Comparison of ENCODE assay signal across 20 mouse cellular contexts in genomic region chr2:139422678-139423077, GRCm38 (mm10).
DNase-seq lines count a peak whose midpoint lies in the region; ATAC-seq and TF ChIP-seq lines count a peak whose summit lies in the region.
"Had no signal": no experiment of that assay in that cellular context is flagged by ENCODE, and none has a peak within 500 bp of the region (broad histone marks: within the 10 kb centered on the region; RNA-seq: fewer than 3 reads in every experiment).

No protein-coding gene starts in this region.

- no peaks in the 10 kb centered on the region for H3K27me3 ChIP-seq in embryonic facial prominence, embryonic 11.5 days (ENCODE audit: control insufficient read depth, insufficient read depth, low read length)
- no peaks in the 10 kb centered on the region for H3K27me3 ChIP-seq in embryonic facial prominence, embryonic 10.5 days (replicated peaks; ENCODE audit: low read depth, poor library complexity, severe bottlenecking)
- H3K27me3 ChIP-seq in liver, embryonic 12.5 days (replicated peaks) = no peaks in the 10 kb centered on the region
- H3K27me3 ChIP-seq: forebrain, embryonic 15.5 days; heart, embryonic 15.5 days; midbrain, embryonic 13.5 days had no signal

- no peak overlapping the region for H3K9ac ChIP-seq in embryonic facial prominence, embryonic 11.5 days (replicated peaks; ENCODE audit: low read length)
- no peak overlapping the region for H3K9ac ChIP-seq in liver, embryonic 12.5 days
- H3K9ac ChIP-seq: forebrain, embryonic 15.5 days; heart, embryonic 15.5 days; midbrain, embryonic 13.5 days had no signal

- DNase-seq in embryonic facial prominence, embryonic 11.5 days (ENCODE audit: low spot score) = peak; percentile 10
- no peak for DNase-seq in embryonic facial prominence, embryonic 10.5 days (ENCODE audit: low spot score)
- DNase-seq in left cerebral cortex, adult 2 months (ENCODE audit: extremely low spot score in 1 of 2, low spot score in 2 of 2) = no peak
- no peak for DNase-seq in left cerebral cortex, adult 9 months (ENCODE audit: low spot score in 2 of 2)
- peak; percentile 15 for DNase-seq in 416B (ENCODE audit: low read depth)
- DNase-seq in R1 (ENCODE audit: low read depth, low spot score) = peak; percentile 8
- no peak for DNase-seq in heart, adult 11 months
- DNase-seq: adrenal gland, postnatal 36 days; gastrocnemius, adult 2 months; heart, adult 18-20 months; right cerebral cortex, adult 18-20 months; spleen, adult 18-20 months; thymus, adult 2 months had no signal

- peak; percentile 45 for TF ChIP-seq CTCF in left cerebral cortex, adult 2 months (IDR thresholded peaks at IDR 0.05)

- no peak for ATAC-seq in embryonic facial prominence, embryonic 11.5 days (replicated peaks; ENCODE audit: insufficient number of reproducible peaks, low FRiP score, low TSS enrichment, low read depth)
- ATAC-seq in liver, embryonic 12.5 days = no peak
- ATAC-seq: forebrain, embryonic 15.5 days; inflammation-experienced regulatory T-cells, adult 6 months; midbrain, embryonic 13.5 days had no signal

- no peak overlapping the region for H3K4me2 ChIP-seq in embryonic facial prominence, embryonic 11.5 days (ENCODE audit: low read depth, low read length)
- no peak overlapping the region for H3K4me2 ChIP-seq in liver, embryonic 12.5 days
- H3K4me2 ChIP-seq: forebrain, embryonic 15.5 days; heart, embryonic 15.5 days; midbrain, embryonic 13.5 days had no signal

- no peaks in the 10 kb centered on the region for H3K36me3 ChIP-seq in embryonic facial prominence, embryonic 11.5 days (replicated peaks; ENCODE audit: control insufficient read depth, insufficient read depth, low read depth, low read length)
- no peaks in the 10 kb centered on the region for H3K36me3 ChIP-seq in embryonic facial prominence, embryonic 10.5 days (replicated peaks)
- no peaks in the 10 kb centered on the region for H3K36me3 ChIP-seq in liver, embryonic 12.5 days
- H3K36me3 ChIP-seq: forebrain, embryonic 15.5 days; heart, embryonic 15.5 days; hindbrain, embryonic 10.5 days; midbrain, embryonic 13.5 days had no signal

- no peaks in the 10 kb centered on the region for H3K9me3 ChIP-seq in embryonic facial prominence, embryonic 11.5 days (replicated peaks; ENCODE audit: control insufficient read depth, low read length)
- H3K9me3 ChIP-seq in embryonic facial prominence, embryonic 10.5 days = no peaks in the 10 kb centered on the region
- no peaks in the 10 kb centered on the region for H3K9me3 ChIP-seq in liver, embryonic 12.5 days (replicated peaks)
- H3K9me3 ChIP-seq: forebrain, embryonic 15.5 days; heart, embryonic 15.5 days; hindbrain, embryonic 10.5 days; midbrain, embryonic 13.5 days had no signal

- no peak overlapping the region for H3K27ac ChIP-seq in embryonic facial prominence, embryonic 11.5 days (replicated peaks; ENCODE audit: low read depth, low read length)
- H3K27ac ChIP-seq in embryonic facial prominence, embryonic 10.5 days (replicated peaks) = no peak overlapping the region
- no peak overlapping the region for H3K27ac ChIP-seq in left cerebral cortex, adult 2 months
- H3K27ac ChIP-seq in liver, embryonic 12.5 days = no peak overlapping the region
- H3K27ac ChIP-seq: forebrain, embryonic 15.5 days; gastrocnemius, adult 2 months; heart, embryonic 15.5 days; hindbrain, embryonic 10.5 days; midbrain, embryonic 13.5 days had no signal

- H3K4me3 ChIP-seq in embryonic facial prominence, embryonic 11.5 days (ENCODE audit: low read depth, low read length) = no peak overlapping the region
- no peak overlapping the region for H3K4me3 ChIP-seq in embryonic facial prominence, embryonic 10.5 days
- no peak overlapping the region for H3K4me3 ChIP-seq in left cerebral cortex, adult 2 months
- H3K4me3 ChIP-seq in liver, embryonic 12.5 days = no peak overlapping the region
- H3K4me3 ChIP-seq: erythroblast, embryonic 14.5 days; forebrain, embryonic 15.5 days; gastrocnemius, adult 2 months; heart, embryonic 15.5 days; hindbrain, embryonic 10.5 days; midbrain, embryonic 13.5 days had no signal

- H3K4me1 ChIP-seq in embryonic facial prominence, embryonic 11.5 days (ENCODE audit: control insufficient read depth, insufficient read depth, low read length) = no peaks in the 10 kb centered on the region
- H3K4me1 ChIP-seq in embryonic facial prominence, embryonic 10.5 days = peaks cover 2% of the 10 kb centered on the region; the same call in 1 of the 2 replicates
- no peaks in the 10 kb centered on the region for H3K4me1 ChIP-seq in liver, embryonic 12.5 days
- H3K4me1 ChIP-seq: forebrain, embryonic 15.5 days; heart, embryonic 15.5 days; hindbrain, embryonic 10.5 days; midbrain, embryonic 13.5 days had no signal

- intact Hi-C loops in left cerebral cortex, adult 2 months (cut with DNase I) = loop anchor here (2.0 to 10.0 kb wide), 3 partner anchors 156 to 735 kb away; no protein-coding TSS in a partner anchor

- WGBS in embryonic facial prominence, embryonic 11.5 days = 91% methylated on average over 3 of the region's 3 CpGs
- 83% methylated on average over 3 of the region's 3 CpGs for WGBS in embryonic facial prominence, embryonic 10.5 days
- WGBS in liver, embryonic 12.5 days (ENCODE audit: insufficient replicate concordance) = 61% methylated on average over 3 of the region's 3 CpGs

Comparison
In these comparisons a context has a peak if more than half of its experiments do, and no peak if none do; other contexts are left out.
1. DNase-seq: peak in embryonic facial prominence, embryonic 11.5 days (single experiment), 416B (single experiment) and R1 (single experiment); none in embryonic facial prominence, embryonic 10.5 days (single experiment), left cerebral cortex, adult 2 months (0 of 2), left cerebral cortex, adult 9 months (0 of 2) and heart, adult 11 months (single experiment).